23 mouse cellular contexts compared by ENCODE assay signal in genomic region chr2:74680561-74681398, GRCm38 (mm10). TPM values are rescaled to one million over a fixed set of nuclear protein-coding genes. Genes with fewer than 3 reads are reported as not detected.
DNase-seq lines count a peak whose midpoint lies in the region; ATAC-seq lines count a peak whose summit lies in the region.
"Had no signal": no experiment of that assay in that cellular context is flagged by ENCODE, and none has a peak within 500 bp of the region (broad histone marks: within the 10 kb centered on the region; RNA-seq: fewer than 3 reads in every experiment).

No protein-coding gene starts in this region.

- H3K27me3 ChIP-seq in forebrain, embryonic 11.5 days (ENCODE audit: control insufficient read depth, insufficient read depth, low read length), result peaks cover 100% of the 10 kb centered on the region
- H3K27me3 ChIP-seq in forebrain, embryonic 16.5 days (replicated peaks; ENCODE audit: control insufficient read depth, insufficient read depth, low read length), result peaks cover 95% of the 10 kb centered on the region
- peaks cover 59% of the 10 kb centered on the region for H3K27me3 ChIP-seq in neural tube, embryonic 14.5 days (ENCODE audit: control insufficient read depth, insufficient read depth, low read length)
- H3K27me3 ChIP-seq: CH12.LX had no signal

- no peaks in the 10 kb centered on the region for H3K9me3 ChIP-seq in forebrain, embryonic 11.5 days (ENCODE audit: control insufficient read depth, low read length)
- H3K9me3 ChIP-seq in forebrain, embryonic 16.5 days (ENCODE audit: control insufficient read depth, low read length), result no peaks in the 10 kb centered on the region
- H3K9me3 ChIP-seq in neural tube, embryonic 14.5 days (ENCODE audit: control insufficient read depth, low read length), result no peaks in the 10 kb centered on the region

- DNase-seq in forebrain, embryonic 11.5 days (ENCODE audit: low spot score), result peak; percentile 55
- DNase-seq in kidney, postnatal 10 days, result peak; percentile 57
- DNase-seq in kidney, adult 9 months, result no peak
- DNase-seq in kidney, postnatal 4 days, result peak; percentile 59 to 63
- DNase-seq in left cerebral cortex, postnatal 4 days, result no peak
- DNase-seq in adipocyte (ENCODE audit: low spot score), result no peak
- DNase-seq: cerebellum, postnatal 14 days; gastrocnemius, postnatal 10 days; heart, postnatal 36 days; lung, adult 2 months; retina, postnatal 1 day; thymus, adult 2 months had no signal

- no peak overlapping the region for H3K4me2 ChIP-seq in forebrain, embryonic 11.5 days (ENCODE audit: low read depth, low read length, severe bottlenecking)
- no peak overlapping the region for H3K4me2 ChIP-seq in forebrain, embryonic 16.5 days (ENCODE audit: low read length)
- peak overlapping the region; percentile 42 for H3K4me2 ChIP-seq in neural tube, embryonic 14.5 days (ENCODE audit: low read depth, low read length)

- no peak overlapping the region for H3K9ac ChIP-seq in forebrain, embryonic 11.5 days (ENCODE audit: low read length)
- H3K9ac ChIP-seq in forebrain, embryonic 16.5 days (replicated peaks; ENCODE audit: low read depth, low read length), result no peak overlapping the region
- peak overlapping the region; percentile 39; the same call in 1 of the 2 replicates for H3K9ac ChIP-seq in neural tube, embryonic 14.5 days (replicated peaks; ENCODE audit: low read depth, low read length)

- H3K4me3 ChIP-seq in forebrain, embryonic 11.5 days (ENCODE audit: low read depth, low read length), result no peak overlapping the region
- no peak overlapping the region for H3K4me3 ChIP-seq in forebrain, embryonic 16.5 days (replicated peaks; ENCODE audit: low read length)
- peak overlapping the region; percentile 42; the same call in 1 of the 2 replicates for H3K4me3 ChIP-seq in neural tube, embryonic 14.5 days (ENCODE audit: low read depth, low read length)

- intact Hi-C loops in left cerebral cortex, postnatal 4 days (cut with DNase I), result no loop called here

- H3K36me3 ChIP-seq in forebrain, embryonic 11.5 days (ENCODE audit: control insufficient read depth, insufficient read depth, low read length), result no peaks in the 10 kb centered on the region
- no peaks in the 10 kb centered on the region for H3K36me3 ChIP-seq in forebrain, embryonic 16.5 days (ENCODE audit: control insufficient read depth, insufficient read depth)
- H3K36me3 ChIP-seq in neural tube, embryonic 14.5 days (ENCODE audit: control insufficient read depth, insufficient read depth, low read length), result no peaks in the 10 kb centered on the region

- WGBS in forebrain, embryonic 11.5 days, result 3% methylated on average over 21 of the region's 21 CpGs
- 1% methylated on average over 21 of the region's 21 CpGs for WGBS in forebrain, embryonic 16.5 days
- WGBS in neural tube, embryonic 14.5 days, result 3% methylated on average over 21 of the region's 21 CpGs

- peaks cover 5% of the 10 kb centered on the region; the same call in 1 of the 2 replicates for H3K4me1 ChIP-seq in forebrain, embryonic 11.5 days (replicated peaks; ENCODE audit: control insufficient read depth, insufficient read depth, low read length)
- H3K4me1 ChIP-seq in forebrain, embryonic 16.5 days (replicated peaks; ENCODE audit: control insufficient read depth, insufficient read depth, low read length), result peaks cover 19% of the 10 kb centered on the region
- H3K4me1 ChIP-seq in neural tube, embryonic 14.5 days (ENCODE audit: control insufficient read depth, insufficient read depth, low read length), result 0 out of 2 replicates have a peak, but pooled peaks cover 4% of the 10 kb centered on the region

- H3K27ac ChIP-seq in forebrain, embryonic 11.5 days (ENCODE audit: low read depth, low read length), result no peak overlapping the region
- H3K27ac ChIP-seq in forebrain, embryonic 16.5 days (ENCODE audit: low read length), result no peak overlapping the region
- H3K27ac ChIP-seq in neural tube, embryonic 14.5 days (ENCODE audit: low read depth, low read length), result peak overlapping the region; percentile 81
- H3K27ac ChIP-seq: macrophage had no signal

- no peak for ATAC-seq in forebrain, embryonic 11.5 days (replicated peaks; ENCODE audit: low FRiP score)
- no peak for ATAC-seq in forebrain, embryonic 16.5 days
- no peak for ATAC-seq in neural tube, embryonic 14.5 days (ENCODE audit: low read depth)
- ATAC-seq: midbrain, embryonic 16.5 days had no signal

RNA-seq across cellular contexts. Expression of gene Hoxd11, which starts 1.4 kb away (rescaled TPM):
- not detected in 2 replicates for polyA plus RNA-seq in forebrain, embryonic 11.5 days (2014; fragmentation: Nextera tagmentation; extraction: Ambion mirVana)
- not detected in 2 replicates for polyA plus RNA-seq in forebrain, embryonic 16.5 days (2015; fragmentation: Nextera tagmentation; extraction: Ambion mirVana)
- 0.09 TPM in 1 of 2 replicates, not detected in the other for polyA plus RNA-seq in neural tube, embryonic 14.5 days (2014; fragmentation: Nextera tagmentation; extraction: Ambion mirVana)
- total RNA-seq in left cerebral cortex, postnatal 4 days (2021), result not detected
- total RNA-seq: CH12.LX; heart, postnatal 36 days; layer of hippocampus, postnatal 14 days; left cerebral cortex, postnatal 36 days; neutrophil, adult 5-6 weeks had no signal
- polyA plus RNA-seq: heart, embryonic 11.5 days; lung, adult 2 months; macrophage; midbrain, embryonic 16.5 days; small intestine, adult 2 months; thymus, adult 2 months had no signal

RNA-seq across cellular contexts. Expression of gene Hoxd12, which starts 6.0 kb away (rescaled TPM):
- not detected in 2 replicates for polyA plus RNA-seq in forebrain, embryonic 11.5 days (2014; fragmentation: Nextera tagmentation; extraction: Ambion mirVana)
- not detected in 2 replicates for polyA plus RNA-seq in forebrain, embryonic 16.5 days (2015; fragmentation: Nextera tagmentation; extraction: Ambion mirVana)
- polyA plus RNA-seq in neural tube, embryonic 14.5 days (2014; fragmentation: Nextera tagmentation; extraction: Ambion mirVana), result not detected in 2 replicates
- not detected for total RNA-seq in left cerebral cortex, postnatal 4 days (2021)
- total RNA-seq: adrenal gland, postnatal 4 days; CH12.LX; gastrocnemius, postnatal 10 days; heart, postnatal 36 days; layer of hippocampus, postnatal 14 days; left cerebral cortex, postnatal 36 days; neutrophil, adult 5-6 weeks had no signal
- polyA plus RNA-seq: heart, embryonic 11.5 days; lung, adult 2 months; macrophage; midbrain, embryonic 16.5 days; small intestine, adult 2 months; thymus, adult 2 months had no signal

RNA-seq across cellular contexts. Expression of gene Hoxd10, which starts 10.9 kb away (rescaled TPM):
- polyA plus RNA-seq in forebrain, embryonic 11.5 days (2014; fragmentation: Nextera tagmentation; extraction: Ambion mirVana), result not detected in 2 replicates
- not detected in 2 replicates for polyA plus RNA-seq in forebrain, embryonic 16.5 days (2015; fragmentation: Nextera tagmentation; extraction: Ambion mirVana)
- 55.4 and 90.2 TPM in 2 replicates for polyA plus RNA-seq in neural tube, embryonic 14.5 days (2014; fragmentation: Nextera tagmentation; extraction: Ambion mirVana)
- total RNA-seq in left cerebral cortex, postnatal 4 days (2021), result not detected
- total RNA-seq: CH12.LX; layer of hippocampus, postnatal 14 days; left cerebral cortex, postnatal 36 days; neutrophil, adult 5-6 weeks had no signal
- polyA plus RNA-seq: lung, adult 2 months; macrophage; midbrain, embryonic 16.5 days; small intestine, adult 2 months; thymus, adult 2 months had no signal

RNA-seq across cellular contexts. Expression of gene Hoxd13, which starts 12.7 kb away (rescaled TPM):
- not detected in 2 replicates for polyA plus RNA-seq in forebrain, embryonic 11.5 days (2014; fragmentation: Nextera tagmentation; extraction: Ambion mirVana)
- 0.10 TPM in 1 of 2 replicates, not detected in the other for polyA plus RNA-seq in forebrain, embryonic 16.5 days (2015; fragmentation: Nextera tagmentation; extraction: Ambion mirVana)
- polyA plus RNA-seq in neural tube, embryonic 14.5 days (2014; fragmentation: Nextera tagmentation; extraction: Ambion mirVana), result not detected in 2 replicates
- not detected for total RNA-seq in left cerebral cortex, postnatal 4 days (2021)
- total RNA-seq: adrenal gland, postnatal 4 days; CH12.LX; gastrocnemius, postnatal 10 days; heart, postnatal 36 days; layer of hippocampus, postnatal 14 days; left cerebral cortex, postnatal 36 days; neutrophil, adult 5-6 weeks had no signal
- polyA plus RNA-seq: heart, embryonic 11.5 days; macrophage; midbrain, embryonic 16.5 days; small intestine, adult 2 months had no signal

RNA-seq across cellular contexts. Expression of gene Hoxd9, which starts 16.7 kb away (rescaled TPM):
- not detected in 2 replicates for polyA plus RNA-seq in forebrain, embryonic 11.5 days (2014; fragmentation: Nextera tagmentation; extraction: Ambion mirVana)
- not detected in 2 replicates for polyA plus RNA-seq in forebrain, embryonic 16.5 days (2015; fragmentation: Nextera tagmentation; extraction: Ambion mirVana)
- polyA plus RNA-seq in neural tube, embryonic 14.5 days (2014; fragmentation: Nextera tagmentation; extraction: Ambion mirVana), result 20.9 and 37.4 TPM in 2 replicates
- not detected for total RNA-seq in left cerebral cortex, postnatal 4 days (2021)
- total RNA-seq: CH12.LX; layer of hippocampus, postnatal 14 days; left cerebral cortex, postnatal 36 days; neutrophil, adult 5-6 weeks had no signal
- polyA plus RNA-seq: heart, embryonic 11.5 days; macrophage; midbrain, embryonic 16.5 days had no signal

Comparison
In these comparisons a context has a peak if more than half of its experiments do, and no peak if none do; other contexts are left out.
1. DNase-seq: peak in forebrain, embryonic 11.5 days (single experiment), kidney, postnatal 10 days (single experiment) and kidney, postnatal 4 days (2 of 2); none in kidney, adult 9 months (single experiment), left cerebral cortex, postnatal 4 days (single experiment) and adipocyte (single experiment).
2. RNA of gene Hoxd10, which starts 10.9 kb away (polyA plus RNA-seq): 55.4 to 90.2 TPM in neural tube, embryonic 14.5 days; not detected in forebrain, embryonic 11.5 days and not detected in forebrain, embryonic 16.5 days; every median in the first group is over 10 times any median in the second.